Mouse (Mus musculus): ENCODE measurements around the gene Spesp1. TPM values are rescaled to one million over a fixed set of nuclear protein-coding genes. Genes with fewer than 3 reads are reported as not detected.

Gene Spesp1
- polyA plus RNA-seq, 1 experiment: not detected

DNA sequence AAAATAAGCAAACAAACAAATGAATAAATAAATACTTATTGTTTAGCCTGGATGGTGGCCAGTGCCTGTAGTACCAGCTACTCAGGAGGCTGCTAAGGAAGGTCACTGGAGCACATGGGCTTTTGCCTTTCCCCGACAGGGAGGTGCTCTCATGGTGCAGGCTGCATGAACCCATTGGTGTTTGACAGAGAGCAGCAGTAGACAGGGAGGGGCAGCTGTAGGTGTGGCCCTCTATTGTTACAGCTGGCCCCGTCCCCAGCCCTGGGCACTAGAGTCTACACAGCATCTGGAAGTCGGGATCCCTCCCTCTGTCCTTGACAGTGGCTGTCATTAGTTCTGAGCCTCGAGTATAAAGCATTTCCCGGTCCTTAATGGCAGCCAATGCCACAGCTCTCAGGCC lies 18.4 kb downstream of the Spesp1 start:
- no peak for TF ChIP-seq CEBPB (IDR thresholded peaks at IDR 0.05; ENCODE audit: insufficient read depth, poor library complexity, severe bottlenecking)
- no peak for TF ChIP-seq E2F4 (IDR thresholded peaks at IDR 0.05; ENCODE audit: insufficient read depth)
- no peak for TF ChIP-seq MYOD1 (IDR thresholded peaks at IDR 0.05; ENCODE audit: control insufficient read depth in 1 of 3, insufficient read length in 2 of 3, low read depth in 2 of 3)
- no peak for TF ChIP-seq POLR2A (IDR thresholded peaks at IDR 0.05; ENCODE audit: insufficient read length, low read depth)
- TF ChIP-seq TCF3 (IDR thresholded peaks at IDR 0.05; ENCODE audit: insufficient read length, low read depth): no peak
- no peak for TF ChIP-seq USF1 (IDR thresholded peaks at IDR 0.05; ENCODE audit: low read depth)
- no peak for TF ChIP-seq SRF (IDR thresholded peaks at IDR 0.05; ENCODE audit: control insufficient read depth, insufficient read length, low read depth)
- no peak for TF ChIP-seq TCF12 (IDR thresholded peaks at IDR 0.05; ENCODE audit: insufficient read depth, poor library complexity, severe bottlenecking)
- TF ChIP-seq POLR2AphosphoS2 (IDR thresholded peaks at IDR 0.05; ENCODE audit: insufficient read length, low read depth): no peak
- no peak for TF ChIP-seq MYOG (IDR thresholded peaks at IDR 0.05; ENCODE audit: control insufficient read depth in 1 of 3, insufficient read depth in 1 of 3, insufficient read length in 2 of 3, low read depth in 2 of 3)
- TF ChIP-seq MAX (IDR thresholded peaks at IDR 0.05; ENCODE audit: low read depth): no peak
- TF ChIP-seq REST (IDR thresholded peaks at IDR 0.05; ENCODE audit: insufficient read depth, insufficient read length): no peak
- H3K36me3 ChIP-seq (ENCODE audit: control insufficient read depth, insufficient read depth): no peaks in the 10 kb centered on the region

DNA sequence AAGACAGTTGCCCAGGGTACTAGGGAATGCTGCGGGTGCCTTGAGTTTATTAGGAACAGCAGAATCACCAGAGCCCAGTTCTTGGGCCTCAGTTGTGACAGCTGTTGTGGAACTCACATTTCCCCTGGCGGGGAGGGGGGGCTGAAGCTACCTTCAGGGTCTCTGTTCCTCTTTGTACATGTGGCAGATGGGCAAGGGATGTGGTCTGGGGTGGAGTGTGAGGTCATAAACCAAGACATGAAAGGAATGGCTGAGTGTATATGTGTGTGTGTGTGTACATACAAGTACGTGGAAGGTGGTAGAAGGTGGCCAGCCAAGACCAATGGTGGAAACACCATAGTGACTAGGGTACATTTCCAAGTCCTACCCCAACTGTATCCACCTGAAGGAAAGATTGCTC lies 20.6 kb downstream of the Spesp1 start:
- no peaks in the 10 kb centered on the region for H3K36me3 ChIP-seq (ENCODE audit: control insufficient read depth, insufficient read depth)
- no peak overlapping the region for H3K4me2 ChIP-seq (ENCODE audit: low read depth)
- no peaks in the 10 kb centered on the region for H3K27me3 ChIP-seq (ENCODE audit: control insufficient read depth, insufficient read depth, insufficient read length)
- TF ChIP-seq TCF12 (IDR thresholded peaks at IDR 0.05; ENCODE audit: insufficient read depth, poor library complexity, severe bottlenecking): no peak
- TF ChIP-seq POLR2AphosphoS2 (IDR thresholded peaks at IDR 0.05; ENCODE audit: insufficient read length, low read depth): no peak
- no peak for TF ChIP-seq MYOG (IDR thresholded peaks at IDR 0.05; ENCODE audit: control insufficient read depth in 1 of 3, insufficient read depth in 1 of 3, insufficient read length in 2 of 3, low read depth in 2 of 3)
- TF ChIP-seq MYOD1 (IDR thresholded peaks at IDR 0.05; ENCODE audit: control insufficient read depth in 1 of 3, insufficient read length in 2 of 3, low read depth in 2 of 3): no peak
- TF ChIP-seq MAX (IDR thresholded peaks at IDR 0.05; ENCODE audit: low read depth): no peak
- TF ChIP-seq SRF (IDR thresholded peaks at IDR 0.05; ENCODE audit: control insufficient read depth, insufficient read length, low read depth): no peak
- no peak for TF ChIP-seq POLR2A (IDR thresholded peaks at IDR 0.05; ENCODE audit: insufficient read length, low read depth)
- no peak overlapping the region for H3K4me3 ChIP-seq
- H3K79me2 ChIP-seq (ENCODE audit: control insufficient read depth, insufficient read depth): no peaks in the 10 kb centered on the region
- no peak overlapping the region for H3ac ChIP-seq (ENCODE audit: control insufficient read depth, insufficient read length)

More for the DNA sequence above, 18.4 kb downstream of the Spesp1 start:
- Histone ChIP-seq H3K4me3 (no peak overlapping the region), H3K27me3 (ENCODE audit: control insufficient read depth, insufficient read depth, insufficient read length) (no peaks in the 10 kb centered on the region), H3K79me2 (ENCODE audit: control insufficient read depth, insufficient read depth) (no peaks in the 10 kb centered on the region), H3K4me2 (ENCODE audit: low read depth) (no peak overlapping the region), H3ac (ENCODE audit: control insufficient read depth, insufficient read length) (no peak overlapping the region)

DNA sequence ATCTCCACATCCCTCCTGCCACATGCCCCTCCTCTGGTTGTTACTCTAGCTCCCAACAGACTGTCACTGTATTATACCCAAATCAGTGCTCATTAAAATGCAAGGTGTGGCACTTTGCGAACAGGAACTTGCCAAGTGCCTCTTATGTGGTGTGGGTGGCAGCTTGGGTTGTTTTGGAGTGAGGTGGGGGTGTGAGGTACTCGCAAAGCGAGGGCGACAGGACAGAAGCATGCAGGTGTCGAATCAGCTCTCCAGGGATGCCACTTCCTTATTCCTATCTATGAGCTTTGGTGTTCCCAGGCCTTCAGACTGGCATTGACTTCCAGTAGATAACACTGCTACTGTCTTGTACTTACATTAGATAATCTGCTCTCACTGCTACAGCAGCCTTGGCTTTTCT lies 21.0 kb downstream of the Spesp1 start:
- Histone ChIP-seq H3K79me2 (ENCODE audit: control insufficient read depth, insufficient read depth) (no peaks in the 10 kb centered on the region), H3K27me3 (ENCODE audit: control insufficient read depth, insufficient read depth, insufficient read length) (no peaks in the 10 kb centered on the region), H3ac (ENCODE audit: control insufficient read depth, insufficient read length) (no peak overlapping the region), H3K4me2 (ENCODE audit: low read depth) (no peak overlapping the region), H3K4me3 (no peak overlapping the region), H3K36me3 (ENCODE audit: control insufficient read depth, insufficient read depth) (no peaks in the 10 kb centered on the region)
- TF ChIP-seq USF1 (IDR thresholded peaks at IDR 0.05; ENCODE audit: low read depth): no peak
- no peak for TF ChIP-seq MAX (IDR thresholded peaks at IDR 0.05; ENCODE audit: low read depth)
- no peak for TF ChIP-seq TCF12 (IDR thresholded peaks at IDR 0.05; ENCODE audit: insufficient read depth, poor library complexity, severe bottlenecking)
- no peak for TF ChIP-seq MYOG (IDR thresholded peaks at IDR 0.05; ENCODE audit: control insufficient read depth in 1 of 3, insufficient read depth in 1 of 3, insufficient read length in 2 of 3, low read depth in 2 of 3)
- no peak for TF ChIP-seq REST (IDR thresholded peaks at IDR 0.05; ENCODE audit: insufficient read depth, insufficient read length)
- TF ChIP-seq E2F4 (IDR thresholded peaks at IDR 0.05; ENCODE audit: insufficient read depth): no peak
- no peak for TF ChIP-seq CEBPB (IDR thresholded peaks at IDR 0.05; ENCODE audit: insufficient read depth, poor library complexity, severe bottlenecking)
- TF ChIP-seq MYOD1 (IDR thresholded peaks at IDR 0.05; ENCODE audit: control insufficient read depth in 1 of 3, insufficient read length in 2 of 3, low read depth in 2 of 3): no peak
- TF ChIP-seq POLR2A (IDR thresholded peaks at IDR 0.05; ENCODE audit: insufficient read length, low read depth): no peak
- no peak for TF ChIP-seq SRF (IDR thresholded peaks at IDR 0.05; ENCODE audit: control insufficient read depth, insufficient read length, low read depth)
- no peak for TF ChIP-seq TCF3 (IDR thresholded peaks at IDR 0.05; ENCODE audit: insufficient read length, low read depth)
- TF ChIP-seq POLR2AphosphoS2 (IDR thresholded peaks at IDR 0.05; ENCODE audit: insufficient read length, low read depth): no peak

DNA sequence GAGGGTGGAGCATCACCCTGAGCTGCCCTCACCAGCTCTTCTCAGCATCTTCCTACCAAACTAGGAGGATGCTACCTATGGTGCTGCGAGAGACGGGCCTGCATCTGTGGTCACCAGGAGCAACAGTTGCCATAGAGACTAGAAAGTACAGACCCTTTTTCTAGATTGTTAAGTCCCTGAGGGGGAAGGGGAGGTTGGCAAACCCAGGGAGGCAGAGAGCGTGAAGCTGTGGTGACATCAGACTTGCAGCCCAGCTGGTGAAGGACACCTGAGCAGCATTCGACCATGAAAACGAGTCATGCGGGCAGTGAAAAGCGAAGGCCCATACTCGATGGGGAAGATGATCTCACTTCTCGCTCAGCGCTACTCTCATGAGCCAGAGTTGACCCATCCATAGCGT lies 24.0 kb downstream of the Spesp1 start:
- no peaks in the 10 kb centered on the region for H3K79me2 ChIP-seq (ENCODE audit: control insufficient read depth, insufficient read depth)
- H3K4me2 ChIP-seq (ENCODE audit: low read depth): no peak overlapping the region
- H3K36me3 ChIP-seq (ENCODE audit: control insufficient read depth, insufficient read depth): no peaks in the 10 kb centered on the region
- H3ac ChIP-seq (ENCODE audit: control insufficient read depth, insufficient read length): no peak overlapping the region
- no peak overlapping the region for H3K4me3 ChIP-seq
- no peak for TF ChIP-seq E2F4 (IDR thresholded peaks at IDR 0.05; ENCODE audit: insufficient read depth)
- no peak for TF ChIP-seq TCF3 (IDR thresholded peaks at IDR 0.05; ENCODE audit: insufficient read length, low read depth)
- no peak for TF ChIP-seq MAX (IDR thresholded peaks at IDR 0.05; ENCODE audit: low read depth)
- no peak for TF ChIP-seq CEBPB (IDR thresholded peaks at IDR 0.05; ENCODE audit: insufficient read depth, poor library complexity, severe bottlenecking)
- no peak for TF ChIP-seq REST (IDR thresholded peaks at IDR 0.05; ENCODE audit: insufficient read depth, insufficient read length)
- TF ChIP-seq SRF (IDR thresholded peaks at IDR 0.05; ENCODE audit: control insufficient read depth, insufficient read length, low read depth): no peak
- no peak for TF ChIP-seq POLR2AphosphoS2 (IDR thresholded peaks at IDR 0.05; ENCODE audit: insufficient read length, low read depth)
- no peak for TF ChIP-seq POLR2A (IDR thresholded peaks at IDR 0.05; ENCODE audit: insufficient read length, low read depth)
- no peak for TF ChIP-seq TCF12 (IDR thresholded peaks at IDR 0.05; ENCODE audit: insufficient read depth, poor library complexity, severe bottlenecking)
- TF ChIP-seq MYOD1 (IDR thresholded peaks at IDR 0.05; ENCODE audit: control insufficient read depth in 1 of 3, insufficient read length in 2 of 3, low read depth in 2 of 3): no peak
- no peak for TF ChIP-seq MYOG (IDR thresholded peaks at IDR 0.05; ENCODE audit: control insufficient read depth in 1 of 3, insufficient read depth in 1 of 3, insufficient read length in 2 of 3, low read depth in 2 of 3)
- TF ChIP-seq USF1 (IDR thresholded peaks at IDR 0.05; ENCODE audit: low read depth): no peak
- no peaks in the 10 kb centered on the region for H3K27me3 ChIP-seq (ENCODE audit: control insufficient read depth, insufficient read depth, insufficient read length)

Measured in myocyte (in vitro differentiated cells).